Mouse (Mus musculus) lung, postnatal 0 days (tissue): ENCODE measurements around the gene Picalm. TPM values are rescaled to one million over a fixed set of nuclear protein-coding genes. Genes with fewer than 3 reads are reported as not detected.

Experiments used
- ATAC-seq: fragments of 200-750 bp; cut with Nextera tagmentation; 2 replicates; pipeline ENCODE4 v1.8.0; 2017; ENCODE audit warnings: moderate library complexity
- DNase-seq: peaks from one replicate; pipeline ENCODE4 v3.0.0-alpha.2; 2016; ENCODE audit warnings: low spot score
- H3K27ac ChIP-seq: fragments of 300-500 bp; sonication (generic); 2 replicates; pipeline ENCODE4 v1.5.1; 2014; ENCODE audit warnings: antibody characterized with exemption, mild to moderate bottlenecking, low read length, mixed read lengths
- H3K27me3 ChIP-seq: fragments of 300-500 bp; sonication (generic); replicated peaks from 2 replicates; pipeline ENCODE4 v1.6.1; 2014; ENCODE audit warnings: low read length, mixed read lengths; ENCODE audit not compliant: insufficient read depth
- H3K36me3 ChIP-seq: fragments of 300-500 bp; sonication (generic); 2 replicates; pipeline ENCODE4 v1.6.1; 2014; ENCODE audit warnings: low read length, mixed read lengths; ENCODE audit not compliant: insufficient read depth
- H3K4me1 ChIP-seq: fragments of 300-500 bp; sonication (generic); 2 replicates; pipeline ENCODE4 v1.6.1; 2014; ENCODE audit warnings: antibody characterized with exemption, low read depth, low read length, mixed read lengths; ENCODE audit not compliant: insufficient read depth
- H3K4me2 ChIP-seq: fragments of 300-500 bp; sonication (generic); replicated peaks from 2 replicates; pipeline ENCODE4 v1.6.1; 2014; ENCODE audit warnings: low read depth, mild to moderate bottlenecking, low read length, moderate library complexity, mixed read lengths
- H3K4me3 ChIP-seq: fragments of 300-500 bp; sonication (generic); 2 replicates; pipeline ENCODE4 v1.5.1; 2014; ENCODE audit warnings: low read depth, low read length
- H3K9ac ChIP-seq: fragments of 300-500 bp; sonication (generic); replicated peaks from 2 replicates; pipeline ENCODE4 v1.6.1; 2014; ENCODE audit warnings: low read depth, mild to moderate bottlenecking
- H3K9me3 ChIP-seq: fragments of 300-500 bp; sonication (generic); 2 replicates; pipeline ENCODE4 v1.6.1; 2016; ENCODE audit warnings: low read length, mixed read lengths
- CTCF ChIP-seq: IDR thresholded peaks from 2 replicates; pipeline ENCODE4 v1.5.1; 2016; ENCODE audit warnings: antibody characterized with exemption, mild to moderate bottlenecking
- EP300 ChIP-seq: IDR thresholded peaks from 2 replicates; pipeline ENCODE4 v1.6.1; 2016; ENCODE audit warnings: antibody characterized with exemption, mild to moderate bottlenecking, control low read depth
- WGBS: fragments of 180-500 bp; shearing (Covaris S2); extraction: QIAGEN DNeasy Blood & Tissue Kit; methylation state at CpG from one replicate; pipeline ENCODE4 v1.1.7; 2014; 5-methylcytosine and 5-hydroxymethylcytosine counted together
- polyA plus RNA-seq: library from polyadenylated mRNA; unstranded; fragments of >200 nt; fragmentation: Nextera tagmentation; extraction: Ambion mirVana; gene quantifications from 2 replicates; pipeline ENCODE4 v1.2.1, GENCODE M21; 2015

The Picalm gene
- polyA plus RNA-seq, 1 experiment from 2014 or later: 52.0 TPM

- ATAC-seq (no peak), DNase-seq (no peak)
- no peaks in the 10 kb centered on the region for H3K27me3 ChIP-seq
- no peak overlapping the region for H3K9ac ChIP-seq
- no peaks in the 10 kb centered on the region for H3K4me1 ChIP-seq
- H3K4me2 ChIP-seq: no peak overlapping the region
- WGBS: 86% methylated on average over 3 of the region's 3 CpGs
- TF ChIP-seq EP300: no peak
- no peaks in the 10 kb centered on the region for H3K36me3 ChIP-seq
- H3K4me3 ChIP-seq: no peak overlapping the region
- H3K27ac ChIP-seq: no peak overlapping the region
- no peaks in the 10 kb centered on the region for H3K9me3 ChIP-seq
Measured at GRCm38 (mm10) chr7:90100614-90101160, 29.3 kb upstream of the Picalm start.

DNA sequence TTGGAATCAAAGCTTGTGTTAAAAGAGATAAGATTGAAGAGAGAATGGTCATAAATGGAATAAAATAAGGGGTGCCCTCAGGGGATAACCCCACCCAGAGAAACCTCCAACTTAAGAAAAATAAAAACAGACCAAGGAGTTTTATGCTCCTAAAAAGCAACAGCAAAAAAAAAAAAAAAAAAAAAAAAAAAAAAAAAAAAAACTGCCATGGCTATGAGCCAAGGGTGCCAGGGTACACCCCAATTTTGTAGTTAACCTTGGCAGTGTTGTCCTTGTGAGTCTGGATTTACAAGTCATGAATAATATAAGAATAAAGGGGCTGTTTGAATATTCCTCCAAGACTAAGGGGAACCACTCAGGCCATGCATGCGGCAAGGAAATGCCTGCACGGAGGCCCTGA, 13.9 kb upstream of the Picalm start:
- H3K36me3 ChIP-seq: no peaks in the 10 kb centered on the region
- TF ChIP-seq CTCF: no peak
- H3K27me3 ChIP-seq: no peaks in the 10 kb centered on the region
- no peak overlapping the region for H3K4me2 ChIP-seq
- no peaks in the 10 kb centered on the region for H3K4me1 ChIP-seq
- DNase-seq (no peak), ATAC-seq (no peak)
- no peak overlapping the region for H3K4me3 ChIP-seq
- H3K27ac ChIP-seq: no peak overlapping the region
- no peak overlapping the region for H3K9ac ChIP-seq
- 96% methylated on average over 2 of the region's 2 CpGs for WGBS
- no peaks in the 10 kb centered on the region for H3K9me3 ChIP-seq

GRCm38 (mm10) chr7:90120106-90120505, 9.9 kb upstream of the Picalm start:
- Histone ChIP-seq H3K36me3 (no peaks in the 10 kb centered on the region), H3K9ac (no peak overlapping the region), H3K9me3 (no peaks in the 10 kb centered on the region), H3K27ac (no peak overlapping the region), H3K4me2 (no peak overlapping the region), H3K4me3 (no peak overlapping the region), H3K27me3 (no peaks in the 10 kb centered on the region), H3K4me1 (no peaks in the 10 kb centered on the region)
- ATAC-seq (no peak), DNase-seq (no peak)
- 63% methylated on average over 4 of the region's 4 CpGs for WGBS
- no peak for TF ChIP-seq EP300
- TF ChIP-seq CTCF: no peak

DNA sequence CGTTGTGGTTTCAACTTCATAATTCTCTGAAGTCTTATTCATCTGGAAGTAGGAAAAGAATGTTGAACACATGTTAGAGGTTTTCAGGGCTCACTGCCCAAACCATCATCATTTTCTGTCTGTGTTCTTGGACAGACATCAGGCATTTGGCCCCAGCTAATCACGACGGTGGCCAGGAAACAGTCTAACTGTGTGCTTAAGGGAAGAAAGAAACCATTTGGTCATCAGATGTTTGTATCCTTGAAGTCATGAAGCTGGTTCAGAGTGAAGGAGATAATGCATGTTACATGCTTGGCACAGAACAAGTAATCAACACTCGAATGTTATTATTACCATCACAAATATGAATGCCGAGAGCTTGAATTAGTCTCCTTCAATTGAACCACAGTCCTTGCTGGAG, 5.0 kb upstream of the Picalm start:
- DNase-seq (peak; percentile 88), ATAC-seq (peak; percentile 21)
- Histone ChIP-seq H3K36me3 (no peaks in the 10 kb centered on the region), H3K9me3 (no peaks in the 10 kb centered on the region), H3K4me1 (no peaks in the 10 kb centered on the region; the same call in 1 of the 2 replicates), H3K4me3 (no peak overlapping the region), H3K4me2 (no peak overlapping the region), H3K27me3 (no peaks in the 10 kb centered on the region), H3K9ac (no peak overlapping the region), H3K27ac (peak overlapping the region; percentile 62; the same call in 1 of the 2 replicates)
- TF ChIP-seq EP300: peak; percentile 59
- TF ChIP-seq CTCF: no peak
- WGBS: 67% methylated on average over 5 of the region's 5 CpGs

- H3K9ac ChIP-seq: peak overlapping the region; percentile 62
- WGBS: 55% methylated on average over 8 of the region's 8 CpGs
- H3K4me1 ChIP-seq: no peaks in the 10 kb centered on the region; the same call in 1 of the 2 replicates
Measured at GRCm38 (mm10) chr7:90128631-90129200, 1.3 kb upstream of the Picalm start.

GRCm38 (mm10) chr7:90129271-90129731, 712 bp upstream of the Picalm start:
- Histone ChIP-seq H3K4me3 (peak overlapping the region; percentile 99), H3K4me2 (peak overlapping the region; percentile 62), H3K9me3 (no peaks in the 10 kb centered on the region), H3K4me1 (no peaks in the 10 kb centered on the region; the same call in 1 of the 2 replicates), H3K9ac (peak overlapping the region; percentile 62), H3K27ac (peak overlapping the region; percentile 98), H3K36me3 (no peaks in the 10 kb centered on the region), H3K27me3 (no peaks in the 10 kb centered on the region)
- under 1% methylated on average over 12 of the region's 12 CpGs for WGBS
- peak; percentile 22 for ATAC-seq
- peak; percentile 95 for DNase-seq
- TF ChIP-seq EP300: peak; percentile 89
- TF ChIP-seq CTCF: no peak

More at GRCm38 (mm10) chr7:90128631-90129200, 1.3 kb upstream of the Picalm start:
- H3K4me3 ChIP-seq: peak overlapping the region; percentile 99; the same call in 1 of the 2 replicates
- TF ChIP-seq CTCF (no peak), EP300 (no peak)
- H3K4me2 ChIP-seq: peak overlapping the region; percentile 62
- DNase-seq (no peak), ATAC-seq (no peak)
- H3K27me3 ChIP-seq: no peaks in the 10 kb centered on the region
- peak overlapping the region; percentile 98 for H3K27ac ChIP-seq
- H3K36me3 ChIP-seq: no peaks in the 10 kb centered on the region
- no peaks in the 10 kb centered on the region for H3K9me3 ChIP-seq
